Mouse (Mus musculus) heart, adult 2 months (tissue): Measurements from ENCODE around the gene Snx33. TPM values are rescaled to one million over a fixed set of nuclear protein-coding genes. Genes with fewer than 3 reads are reported as not detected.

ENCODE experiments used
- DNase-seq, 2 experiments: peaks; one replicate each; pipeline ENCODE4 v3.0.0; 2021
- H3K27ac ChIP-seq: fragments of 200-600 bp; 2 replicates; pipeline ENCODE4 v1.8.1; 2022
- H3K27me3 ChIP-seq: fragments of 200-500 bp; 2 replicates; pipeline ENCODE4 v1.6.1; 2012; ENCODE audit warnings: mild to moderate bottlenecking, low read length, inconsistent platforms, mixed read lengths; ENCODE audit not compliant: control insufficient read depth, insufficient read depth
- H3K36me3 ChIP-seq: fragments of 200-500 bp; 2 replicates; pipeline ENCODE4 v1.6.1; 2012; ENCODE audit warnings: low read length, inconsistent platforms; ENCODE audit not compliant: control insufficient read depth, insufficient read depth
- H3K4me1 ChIP-seq: fragments of 200-500 bp; 2 replicates; pipeline ENCODE4 v1.6.1; 2011; ENCODE audit warnings: low read length; ENCODE audit not compliant: control insufficient read depth, insufficient read depth
- H3K4me3 ChIP-seq: fragments of 200-600 bp; 2 replicates; pipeline ENCODE4 v1.8.1; 2022
- H3K79me2 ChIP-seq: fragments of 200-500 bp; replicated peaks from 2 replicates; pipeline ENCODE4 v1.6.1; 2012; ENCODE audit warnings: mild to moderate bottlenecking, inconsistent platforms, low read length, moderate library complexity, mixed read lengths; ENCODE audit not compliant: control insufficient read depth, insufficient read depth
- H3K9ac ChIP-seq: fragments of 200-500 bp; 2 replicates; pipeline ENCODE4 v1.6.1; 2012; ENCODE audit warnings: low read depth, mild to moderate bottlenecking, control low read depth, inconsistent platforms, low read length, mixed read lengths
- CTCF ChIP-seq: fragments of 200-600 bp; IDR thresholded peaks from 2 replicates; pipeline ENCODE4 v1.8.1; 2022; ENCODE audit warnings: antibody characterized with exemption, mild to moderate bottlenecking, moderate library complexity
- EP300 ChIP-seq: fragments of 200-500 bp; IDR thresholded peaks from 2 replicates; pipeline ENCODE4 v1.6.1; 2011; ENCODE audit warnings: low read depth, low read length, control low read depth; ENCODE audit not compliant: insufficient read depth
- POLR2A ChIP-seq: fragments of 200-500 bp; IDR thresholded peaks from 2 replicates; pipeline ENCODE4 v1.6.1; 2011; ENCODE audit warnings: mild to moderate bottlenecking, low read depth, low read length, control low read depth; ENCODE audit not compliant: insufficient read depth
- WGBS: fragments of 180-500 bp; shearing (Covaris S2); methylation state at CpG from one replicate; pipeline ENCODE4 v1.1.7; 2018; 5-methylcytosine and 5-hydroxymethylcytosine counted together
- intact Hi-C: fragments of 180-260 bp; cut with DNase I; formaldehyde crosslinking; loops from one replicate; pipeline ENCODE4 v1.15.1; 2025
- long read RNA-seq: library from polyadenylated mRNA; stranded (forward); transcript quantifications from one replicate; pipeline ENCODE4 v2.0.0, GENCODE M21; 2021
- polyA plus RNA-seq: library from polyadenylated mRNA; depleted of rRNA; stranded (reverse); fragments of >200 nt; gene quantifications from 2 replicates; pipeline ENCODE4 v1.2.3, GENCODE M21; 2012; rRNA removed
- total RNA-seq, 2 experiments: library from RNA; stranded (reverse); gene quantifications; 2 replicates each; pipeline ENCODE4 v1.2.3; 2021

The Snx33 gene
- total RNA-seq (10 to 100 TPM in 1 of 2 experiments, 1 to 10 TPM in 1; 6.7 to 10.0 TPM), polyA plus RNA-seq (7.8 and 8.8 TPM in 2 replicates)
- long read RNA-seq, full-length matches to known transcripts = 5 of 5 reads
- long read RNA-seq, partial matches to known transcripts = 0 of 5 reads
- long read RNA-seq, other reads (novel, unspliced or antisense) = 0 of 5 reads

- peak; percentile 96 for DNase-seq
- WGBS = 0% methylated on average over 49 of the region's 50 CpGs
- Histone ChIP-seq H3K27ac (peak within 1 kb of the TSS; percentile 95), H3K36me3 (no peaks in the 10 kb centered on the region), H3K9ac (peak within 1 kb of the TSS; percentile 83), H3K4me1 (peaks cover 18% of the 10 kb centered on the region), H3K79me2 (no peaks in the 10 kb centered on the region), H3K27me3 (no peaks in the 10 kb centered on the region), H3K4me3 (peak within 1 kb of the TSS; percentile 75)
- intact Hi-C loops = loop anchor here (1.0 to 5.0 kb wide), 3 partner anchors 11 to 203 kb away; partner anchors contain the start of genes Man2c1 and Sin3a
- 0 out of 2 replicates have a peak, but pooled peaks have one; percentile 42 for TF ChIP-seq EP300
- peak; percentile 89 for TF ChIP-seq CTCF
- peak; percentile 56 for TF ChIP-seq POLR2A
Measured at GRCm38 (mm10) chr9:56928041-56928811, at the start of gene Snx33. TSS of gene Snx33 (minus strand) at chr9:56928371.

DNA sequence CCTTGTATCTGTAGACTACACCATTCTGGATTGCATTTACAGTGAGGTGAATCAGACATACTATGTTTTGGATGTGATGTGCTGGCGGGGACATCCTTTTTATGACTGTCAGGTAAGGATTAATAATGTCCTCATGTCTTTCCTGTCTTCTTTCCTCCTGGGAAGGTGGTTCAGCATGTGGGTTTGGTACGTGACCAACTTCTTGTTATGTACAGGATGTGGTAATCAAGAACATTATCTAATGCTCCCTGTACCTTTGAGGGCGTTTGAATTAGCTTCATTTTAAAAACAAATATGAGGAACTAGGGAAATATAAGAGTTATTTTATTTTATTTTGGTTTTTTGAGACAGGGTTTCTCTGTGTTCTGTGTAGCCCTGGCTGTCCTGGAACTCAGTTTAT is 47.0 kb upstream of the Snx33 start:
- Histone ChIP-seq H3K9ac (no peak overlapping the region), H3K36me3 (no peaks in the 10 kb centered on the region; the same call in 1 of the 2 replicates), H3K27ac (no peak overlapping the region), H3K27me3 (no peaks in the 10 kb centered on the region), H3K4me3 (no peak overlapping the region), H3K4me1 (no peaks in the 10 kb centered on the region), H3K79me2 (no peaks in the 10 kb centered on the region)
- DNase-seq = no peak
- intact Hi-C loops = no loop called here
- no peak for TF ChIP-seq CTCF
- TF ChIP-seq POLR2A = no peak
- TF ChIP-seq EP300 = no peak
- WGBS = 63% methylated on average over 3 of the region's 3 CpGs

DNA sequence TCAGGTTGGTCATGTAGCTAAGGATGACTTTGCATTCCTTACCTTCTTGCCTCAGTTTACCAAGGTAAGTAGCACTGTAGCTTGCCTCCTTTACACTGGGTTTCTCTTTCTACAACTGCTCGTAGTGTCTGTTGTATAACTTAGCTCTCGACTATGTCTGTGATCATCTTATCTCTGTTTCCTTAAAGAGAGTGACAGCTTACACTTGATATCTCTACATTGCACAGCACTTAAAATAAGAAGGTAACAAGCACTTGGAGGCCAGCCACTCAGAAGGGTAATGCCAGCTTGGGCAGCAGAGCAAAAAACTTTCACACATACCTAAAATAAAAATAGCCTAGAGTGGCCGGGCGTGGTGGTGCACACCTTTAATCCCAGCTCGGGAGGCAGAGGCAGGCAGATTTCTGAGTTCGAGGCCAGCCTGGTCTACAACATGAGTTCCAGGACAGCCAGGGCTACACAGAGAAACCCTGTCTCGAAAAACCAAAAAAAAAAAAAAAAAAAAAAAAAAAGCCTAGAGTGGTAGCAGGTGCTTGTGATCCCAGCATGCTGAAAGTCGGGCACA is 45.9 kb upstream of the Snx33 start:
- DNase-seq = peak in 1 of 2 experiments; percentile 12
- H3K79me2 ChIP-seq = no peaks in the 10 kb centered on the region
- intact Hi-C loops = no loop called here
- H3K9ac ChIP-seq = no peak overlapping the region
- WGBS = 66% methylated on average over 8 of the region's 8 CpGs
- TF ChIP-seq CTCF (no peak), EP300 (no peak), POLR2A (no peak)
- H3K4me3 ChIP-seq = no peak overlapping the region
- H3K27ac ChIP-seq = no peak overlapping the region
- no peaks in the 10 kb centered on the region; the same call in 1 of the 2 replicates for H3K36me3 ChIP-seq
- H3K4me1 ChIP-seq = no peaks in the 10 kb centered on the region
- no peaks in the 10 kb centered on the region for H3K27me3 ChIP-seq

DNA sequence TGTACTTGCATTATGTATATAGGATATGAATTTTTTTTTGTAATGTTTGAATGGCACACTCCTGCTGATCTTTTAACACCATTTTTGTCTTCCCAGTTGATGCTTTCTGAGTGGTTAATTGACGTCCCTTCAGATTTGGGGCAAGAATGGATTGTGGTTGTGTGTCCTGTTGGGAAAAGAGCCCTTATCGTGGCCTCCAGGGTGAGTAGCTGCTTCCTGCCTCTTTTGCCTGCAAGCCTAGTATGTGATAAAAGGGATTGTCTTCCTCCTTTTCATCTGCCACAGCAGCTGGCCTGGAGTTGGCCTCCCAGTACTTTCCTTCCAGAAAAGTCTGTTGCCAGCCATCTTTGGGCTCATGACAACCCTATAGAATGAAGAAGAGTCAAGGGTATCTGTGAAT is 42.0 kb upstream of the Snx33 start:
- DNase-seq = no peak
- Histone ChIP-seq H3K36me3 (no peaks in the 10 kb centered on the region; the same call in 1 of the 2 replicates), H3K27me3 (no peaks in the 10 kb centered on the region), H3K27ac (no peak overlapping the region), H3K79me2 (no peaks in the 10 kb centered on the region), H3K4me3 (no peak overlapping the region), H3K4me1 (no peaks in the 10 kb centered on the region), H3K9ac (no peak overlapping the region)
- intact Hi-C loops = no loop called here
- TF ChIP-seq POLR2A (no peak), EP300 (no peak), CTCF (no peak)
- 66% methylated on average over 2 of the region's 2 CpGs for WGBS

DNA sequence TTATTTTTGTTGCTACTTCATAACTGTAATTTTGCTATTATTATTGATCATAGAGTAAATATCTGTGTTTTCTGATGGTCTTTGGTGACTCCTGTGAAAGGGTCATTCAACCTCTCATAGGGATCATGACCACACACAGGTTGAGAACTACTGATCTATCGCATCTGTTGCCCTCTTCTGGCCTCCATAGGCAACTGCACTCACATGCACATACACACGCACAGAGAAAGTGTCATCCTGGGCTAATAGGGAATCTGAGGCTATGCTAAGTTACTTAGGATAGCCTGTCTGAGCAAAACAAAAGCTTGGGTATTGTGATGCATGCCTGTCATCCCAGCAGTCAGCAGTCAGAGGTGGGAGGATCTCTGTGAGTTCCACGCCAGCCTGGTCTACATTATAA is 33.4 kb upstream of the Snx33 start:
- no peak overlapping the region for H3K9ac ChIP-seq
- no peaks in the 10 kb centered on the region; the same call in 1 of the 2 replicates for H3K4me1 ChIP-seq
- DNase-seq = no peak
- intact Hi-C loops = no loop called here
- H3K27ac ChIP-seq = no peak overlapping the region
- WGBS = 96% methylated on average over 3 of the region's 3 CpGs
- TF ChIP-seq POLR2A = no peak
- no peak for TF ChIP-seq EP300
- TF ChIP-seq CTCF = no peak; the same call in 1 of the 2 replicates
- H3K79me2 ChIP-seq = no peaks in the 10 kb centered on the region
- no peaks in the 10 kb centered on the region for H3K36me3 ChIP-seq
- H3K4me3 ChIP-seq = no peak overlapping the region
- no peaks in the 10 kb centered on the region for H3K27me3 ChIP-seq
